Mouse (Mus musculus) liver, embryonic 14.5 days (tissue): ENCODE measurements around the gene Ier5.

Source experiments
- CTCF ChIP-seq: IDR thresholded peaks from 2 replicates; pipeline ENCODE4 v1.5.1; 2016; ENCODE audit warnings: antibody characterized with exemption, low read depth, control low read depth
- EP300 ChIP-seq: IDR thresholded peaks from 2 replicates; pipeline ENCODE4 v1.6.1; 2016; ENCODE audit warnings: antibody characterized with exemption, low read depth

DNA sequence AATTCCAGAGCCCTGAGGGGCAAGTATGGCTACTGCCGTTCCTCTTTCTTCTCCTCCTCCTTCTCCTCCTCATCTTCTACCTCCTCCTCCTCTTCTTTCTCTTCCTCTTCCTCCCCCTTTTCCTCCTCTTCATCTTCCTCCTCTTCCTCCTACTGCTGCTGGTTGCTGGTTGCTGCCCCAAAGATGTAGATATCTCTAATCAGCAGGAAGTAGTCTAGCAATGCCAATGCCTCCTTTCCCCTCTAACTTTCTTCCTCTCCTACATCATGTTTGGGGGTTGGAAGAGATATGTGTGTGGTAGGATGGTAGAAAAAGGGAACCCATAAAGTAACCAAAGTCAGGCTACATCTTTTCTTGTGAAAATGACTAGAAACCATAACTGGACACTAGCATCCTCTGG lies 6.9 kb upstream of the Ier5 start:
- TF ChIP-seq CTCF (no peak), EP300 (no peak)
